Mouse (Mus musculus) G1E (cell line): ENCODE results near the gene Mettl17. TPM values are rescaled to one million over a fixed set of nuclear protein-coding genes. Genes with fewer than 3 reads are reported as not detected.

ENCODE experiments used
- ATAC-seq: 2 replicates; pipeline ENCODE4 v1.8.0; 2016; ENCODE audit warnings: mild to moderate bottlenecking; ENCODE audit not compliant: insufficient number of reproducible peaks, poor library complexity, low FRiP score, severe bottlenecking; ENCODE audit errors: extremely low read depth
- DNase-seq: peaks from one replicate; pipeline ENCODE4 v3.0.0; 2012; ENCODE audit warnings: low spot score
- H3K27me3 ChIP-seq: 2 replicates; pipeline ENCODE4 v1.6.1; 2012; ENCODE audit warnings: mild to moderate bottlenecking, low read length, inconsistent platforms; ENCODE audit not compliant: insufficient read depth
- H3K36me3 ChIP-seq: replicated peaks from 2 replicates; pipeline ENCODE3; 2012; ENCODE audit warnings: mild to moderate bottlenecking, inconsistent platforms
- H3K4me1 ChIP-seq: 2 replicates; pipeline ENCODE4 v1.6.1; 2012; ENCODE audit warnings: low read depth, low read length, inconsistent platforms, mixed read lengths; ENCODE audit not compliant: insufficient read depth
- H3K4me3 ChIP-seq: 2 replicates; pipeline ENCODE4 v1.5.1; 2012; ENCODE audit warnings: low read depth, mild to moderate bottlenecking, inconsistent platforms, low read length, moderate library complexity, mixed read lengths
- H3K9me3 ChIP-seq: replicated peaks from 2 replicates; pipeline ENCODE4 v1.6.1; 2012; ENCODE audit warnings: inconsistent platforms
- CTCF ChIP-seq: IDR thresholded peaks from 2 replicates; pipeline ENCODE4 v1.5.1; 2012; ENCODE audit warnings: low read depth, low read length, inconsistent platforms, mixed read lengths
- GATA1 ChIP-seq: IDR thresholded peaks from 2 replicates; pipeline ENCODE4 v1.6.1; 2012; ENCODE audit warnings: borderline replicate concordance, low read length, inconsistent platforms, mixed read lengths
- GATA2 ChIP-seq: IDR thresholded peaks from 2 replicates; pipeline ENCODE4 v1.6.1; 2012; ENCODE audit warnings: low read depth, low read length, inconsistent platforms, borderline replicate concordance
- POLR2AphosphoS5 ChIP-seq: IDR thresholded peaks from 2 replicates; pipeline ENCODE4 v1.6.1; 2012; ENCODE audit warnings: low read depth, low read length, inconsistent platforms; ENCODE audit not compliant: insufficient replicate concordance
- TAL1 ChIP-seq: conservative IDR thresholded peaks from 2 replicates; pipeline ENCODE4 v1.6.1; 2012; ENCODE audit warnings: low read depth, low read length, inconsistent platforms, mixed read lengths
- polyA plus RNA-seq: library from polyadenylated mRNA; stranded (reverse); fragments of >175 nt; gene quantifications from 2 replicates; pipeline ENCODE4 v1.2.3, GENCODE M21; 2012
- total RNA-seq, 2 experiments: library from RNA; stranded (forward) in 1 of 2; stranded (reverse) in 1 of 2; fragments of 200-1000 nt in 1 of 2; fragments of >200 nt in 1 of 2; fragmentation: Nextera tagmentation in 1 of 2; gene quantifications; 2 replicates each; pipeline ENCODE4 v1.2.3; 2014 to 2017

Mettl17 gene
- total and polyA plus RNA-seq, 3 experiments, result 19.5 to 36.9 (median 23.2) TPM

GRCm38 (mm10) chr14:51904706-51905105 lies 20.1 kb downstream of the Mettl17 start:
- H3K9me3 ChIP-seq, result no peaks in the 10 kb centered on the region
- ATAC-seq (no peak), DNase-seq (no peak)
- TF ChIP-seq TAL1 (no peak), GATA2 (no peak), GATA1 (no peak), POLR2AphosphoS5 (no peak), CTCF (no peak)
- peaks cover 9% of the 10 kb centered on the region; the same call in 1 of the 2 replicates for H3K4me1 ChIP-seq
- no peak overlapping the region for H3K4me3 ChIP-seq
- H3K36me3 ChIP-seq, result no peaks in the 10 kb centered on the region
- peaks cover 29% of the 10 kb centered on the region for H3K27me3 ChIP-seq

GRCm38 (mm10) chr14:51906102-51906501 lies 21.5 kb downstream of the Mettl17 start:
- Histone ChIP-seq H3K36me3 (no peaks in the 10 kb centered on the region), H3K9me3 (no peaks in the 10 kb centered on the region), H3K27me3 (peaks cover 32% of the 10 kb centered on the region), H3K4me1 (peaks cover 9% of the 10 kb centered on the region; the same call in 1 of the 2 replicates), H3K4me3 (no peak overlapping the region)
- no peak for ATAC-seq
- no peak for DNase-seq
- no peak for TF ChIP-seq POLR2AphosphoS5
- no peak for TF ChIP-seq GATA2
- no peak for TF ChIP-seq GATA1
- TF ChIP-seq CTCF, result no peak
- no peak for TF ChIP-seq TAL1

GRCm38 (mm10) chr14:51911301-51911700 lies 26.7 kb downstream of the Mettl17 start:
- no peaks in the 10 kb centered on the region for H3K9me3 ChIP-seq
- ATAC-seq, result no peak
- H3K4me1 ChIP-seq, result no peaks in the 10 kb centered on the region; the same call in 1 of the 2 replicates
- TF ChIP-seq TAL1 (no peak), GATA1 (no peak), POLR2AphosphoS5 (no peak), CTCF (no peak), GATA2 (no peak)
- no peak for DNase-seq
- H3K27me3 ChIP-seq, result peaks cover 48% of the 10 kb centered on the region
- no peak overlapping the region for H3K4me3 ChIP-seq
- H3K36me3 ChIP-seq, result no peaks in the 10 kb centered on the region

- H3K27me3 ChIP-seq, result peaks cover 37% of the 10 kb centered on the region
- no peak for DNase-seq
- H3K4me1 ChIP-seq, result no peaks in the 10 kb centered on the region; the same call in 1 of the 2 replicates
These were observed 27.9 kb downstream of the Mettl17 start for GRCm38 (mm10) chr14:51912391-51913061.

GRCm38 (mm10) chr14:51913062-51913959 lies 28.7 kb downstream of the Mettl17 start:
- H3K4me3 ChIP-seq, result peak overlapping the region; percentile 9; the same call in 1 of the 2 replicates
- no peak for ATAC-seq
- H3K27me3 ChIP-seq, result peaks cover 34% of the 10 kb centered on the region
- H3K36me3 ChIP-seq, result no peaks in the 10 kb centered on the region
- DNase-seq, result no peak
- no peaks in the 10 kb centered on the region; the same call in 1 of the 2 replicates for H3K4me1 ChIP-seq
- no peak for TF ChIP-seq GATA2
- no peak for TF ChIP-seq GATA1
- TF ChIP-seq TAL1, result no peak
- no peak for TF ChIP-seq CTCF
- no peak for TF ChIP-seq POLR2AphosphoS5
- no peaks in the 10 kb centered on the region for H3K9me3 ChIP-seq

More at GRCm38 (mm10) chr14:51912391-51913061, 27.9 kb downstream of the Mettl17 start:
- Histone ChIP-seq H3K36me3 (no peaks in the 10 kb centered on the region), H3K4me3 (no peak overlapping the region), H3K9me3 (no peaks in the 10 kb centered on the region)
- no peak for ATAC-seq
- no peak for TF ChIP-seq TAL1
- no peak for TF ChIP-seq GATA1
- no peak for TF ChIP-seq GATA2
- no peak for TF ChIP-seq CTCF
- no peak for TF ChIP-seq POLR2AphosphoS5

DNA sequence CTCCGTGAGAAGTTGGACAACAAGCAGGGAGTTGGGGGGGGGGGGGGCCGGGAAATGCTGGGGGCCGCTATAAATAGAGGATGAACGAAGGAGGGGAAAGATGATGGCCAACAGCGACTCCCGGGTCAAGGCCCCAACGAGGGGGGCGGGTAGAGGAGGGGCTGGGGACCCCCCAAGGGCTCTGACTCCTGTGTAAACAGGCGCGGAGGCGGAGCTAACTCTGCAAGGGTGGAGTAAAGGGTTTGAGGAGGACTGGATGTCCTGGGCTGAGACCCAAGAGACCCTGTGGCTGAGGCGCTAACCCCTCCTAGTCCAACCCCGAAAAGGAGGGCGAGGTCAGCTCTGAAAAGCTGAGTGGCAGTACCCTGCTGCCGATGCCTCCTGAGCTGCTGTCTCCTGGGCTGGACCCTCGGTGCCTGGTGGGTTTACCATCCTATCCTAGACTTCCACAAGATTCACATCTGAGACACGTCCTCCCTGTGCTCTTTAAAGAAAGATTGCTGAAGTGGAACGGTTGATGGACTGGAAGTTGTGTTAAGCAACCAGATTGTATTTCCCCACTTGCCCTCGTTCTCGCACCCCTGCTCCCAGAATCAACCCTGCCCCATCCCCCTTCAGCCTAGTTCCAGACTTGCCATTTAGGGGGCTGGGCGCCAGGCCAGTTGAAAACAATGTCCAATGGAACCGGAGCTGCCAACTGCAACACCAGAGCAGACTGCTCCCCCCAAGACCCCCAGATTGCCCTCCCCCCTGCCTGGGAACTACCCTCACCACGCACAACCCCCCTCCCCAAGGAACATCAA lies 29.5 kb downstream of the Mettl17 start, which contains the start of gene Ndrg2:
Ndrg2 (minus strand) TSS at position 199 of the 803 bp plus-strand sequence.
- Histone ChIP-seq H3K4me3 (peak within 1 kb of the TSS; percentile 9; the same call in 1 of the 2 replicates), H3K36me3 (no peaks in the 10 kb centered on the region), H3K4me1 (no peaks in the 10 kb centered on the region; the same call in 1 of the 2 replicates), H3K9me3 (no peaks in the 10 kb centered on the region), H3K27me3 (peaks cover 34% of the 10 kb centered on the region)
- ATAC-seq (no peak), DNase-seq (no peak)
- no peak for TF ChIP-seq TAL1
- no peak for TF ChIP-seq GATA1
- TF ChIP-seq GATA2, result no peak
- TF ChIP-seq POLR2AphosphoS5, result no peak
- TF ChIP-seq CTCF, result no peak
